Mouse (Mus musculus): ENCODE results near the gene Gstm2. TPM values are rescaled to one million over a fixed set of nuclear protein-coding genes. Genes with fewer than 3 reads are reported as not detected.
"Not testable (repeated sequence)": the region's sequence is repeated elsewhere in the genome, so short reads cannot be mapped to it uniquely, and the experiment has no call there.

Gstm2 gene
- total RNA-seq, 1 experiment from 2014 or later: not detected

DNA sequence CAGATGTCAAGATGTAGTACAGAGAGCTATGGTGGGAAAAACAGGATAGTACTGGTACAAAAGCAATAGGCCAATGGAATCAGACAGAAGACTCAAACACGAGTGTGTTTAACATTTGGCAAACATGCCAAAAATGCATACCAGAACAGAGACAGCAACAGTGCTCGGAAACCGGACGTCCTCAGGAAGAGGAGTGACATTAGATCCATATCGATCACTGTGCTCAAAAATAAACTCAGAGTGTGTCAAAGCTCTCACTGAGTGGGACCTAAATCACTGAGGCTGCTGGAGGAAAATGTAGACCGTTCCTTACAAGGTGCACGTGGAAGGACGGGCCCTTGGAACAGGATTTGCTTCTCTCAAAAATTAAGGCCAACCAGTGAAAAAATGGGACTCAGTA, 15.8 kb upstream of the Gstm2 start:
- ATAC-seq (replicated peaks; ENCODE audit: insufficient number of reproducible peaks, low FRiP score, low TSS enrichment, poor library complexity, severe bottlenecking): no peak

DNA sequence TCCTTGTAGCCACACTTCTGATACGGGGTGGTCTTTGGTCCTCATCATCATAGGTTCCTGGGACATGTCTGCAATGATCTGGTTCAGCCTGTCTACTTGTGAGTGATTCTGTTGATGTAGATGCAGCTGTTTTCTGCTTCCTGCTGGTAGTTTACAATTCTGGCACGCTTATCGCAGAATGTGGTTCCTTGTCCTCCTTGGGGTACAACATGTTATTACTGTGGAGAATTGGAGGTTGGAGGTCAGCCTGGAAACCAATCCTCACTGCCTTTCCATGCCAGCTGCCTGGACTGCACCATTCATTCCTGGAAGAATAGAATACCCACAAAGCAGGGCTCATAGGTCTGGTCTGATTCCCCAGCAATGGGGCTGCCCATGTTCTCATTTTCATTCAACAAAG, 13.2 kb upstream of the Gstm2 start:
- ATAC-seq (replicated peaks; ENCODE audit: insufficient number of reproducible peaks, low FRiP score, low TSS enrichment, poor library complexity, severe bottlenecking): no peak

DNA sequence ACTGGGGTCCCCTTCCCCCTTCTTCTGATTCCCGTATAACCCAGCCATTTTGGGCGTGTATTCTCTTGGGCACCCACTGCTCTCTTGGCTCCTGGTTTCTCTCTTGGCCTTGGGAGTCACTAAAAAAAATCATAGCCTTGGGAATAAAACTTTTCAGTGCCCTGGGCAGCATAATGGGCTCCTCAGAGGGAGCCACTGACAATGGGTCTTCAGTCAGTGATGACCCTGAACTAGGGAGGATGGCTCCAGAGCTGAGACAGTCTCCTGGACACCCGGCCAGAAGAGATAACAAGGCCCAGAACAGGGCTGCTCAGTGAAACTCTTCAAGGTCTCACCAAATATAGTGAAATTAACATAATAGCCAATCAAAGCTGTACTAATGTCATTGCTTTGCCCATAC, 12.3 kb upstream of the Gstm2 start:
- no peak for ATAC-seq (replicated peaks; ENCODE audit: insufficient number of reproducible peaks, low FRiP score, low TSS enrichment, poor library complexity, severe bottlenecking)

DNA sequence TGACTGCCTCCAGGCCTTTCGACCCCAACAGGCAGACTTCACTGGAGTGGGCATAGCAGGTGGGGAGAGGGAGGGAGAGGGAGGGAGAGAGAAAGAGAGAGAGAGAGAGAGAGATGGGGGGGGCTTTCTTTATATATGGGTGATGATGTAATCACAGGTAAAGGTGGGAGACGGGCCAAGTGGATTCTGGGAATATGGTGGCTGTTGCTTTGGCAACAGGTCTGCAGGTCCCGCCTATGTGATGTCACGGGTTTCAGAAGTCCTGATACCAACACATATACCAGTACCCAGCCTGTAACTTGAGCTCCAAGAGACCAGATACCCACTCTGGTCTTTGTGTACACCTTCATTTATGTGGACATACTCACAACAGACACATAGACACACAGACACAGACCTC, 10.3 kb upstream of the Gstm2 start:
- ATAC-seq (replicated peaks; ENCODE audit: insufficient number of reproducible peaks, low FRiP score, low TSS enrichment, poor library complexity, severe bottlenecking): no peak

DNA sequence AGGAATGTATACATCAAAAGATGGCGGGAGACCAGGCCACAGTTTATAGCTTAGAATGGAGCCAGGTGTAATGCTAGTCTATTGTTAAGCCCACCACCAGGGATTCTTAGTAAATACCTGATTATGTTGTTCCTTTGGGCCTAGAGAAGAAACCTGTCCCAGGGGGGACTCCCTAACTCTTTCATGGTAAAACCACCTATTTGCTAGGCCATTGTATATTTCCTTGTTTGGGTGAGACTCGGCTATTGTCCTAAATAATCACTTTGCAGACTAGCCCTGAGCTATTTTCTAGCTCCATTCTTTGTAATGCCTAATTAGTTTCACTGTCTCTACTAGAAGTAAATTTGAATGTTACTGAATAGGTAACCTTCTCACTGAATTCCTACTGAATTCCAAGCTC, 9.7 kb upstream of the Gstm2 start:
- not testable (repeated sequence) for ATAC-seq (replicated peaks; ENCODE audit: insufficient number of reproducible peaks, low FRiP score, low TSS enrichment, poor library complexity, severe bottlenecking)

DNA sequence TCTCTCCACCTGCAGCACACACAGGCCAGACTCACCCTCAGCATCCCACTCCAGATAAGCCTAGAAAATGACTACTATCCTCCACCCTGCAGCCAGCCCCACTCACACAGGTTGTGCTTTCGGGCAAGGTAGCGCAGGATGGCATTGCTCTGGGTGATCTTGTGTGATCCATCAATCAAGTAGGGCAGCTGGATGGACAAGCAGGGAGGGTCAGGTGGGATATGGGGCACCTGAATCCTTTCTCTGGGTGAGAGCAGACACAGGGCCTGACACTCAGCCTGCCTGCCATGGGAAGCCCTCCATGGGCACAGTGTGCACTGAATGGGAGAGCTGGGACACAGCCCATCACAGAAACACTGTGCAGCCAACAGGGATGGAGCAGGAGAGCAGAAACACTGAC, 1.1 kb downstream of the Gstm2 start:
- ATAC-seq (replicated peaks; ENCODE audit: insufficient number of reproducible peaks, low FRiP score, low TSS enrichment, poor library complexity, severe bottlenecking): not testable (repeated sequence)

DNA sequence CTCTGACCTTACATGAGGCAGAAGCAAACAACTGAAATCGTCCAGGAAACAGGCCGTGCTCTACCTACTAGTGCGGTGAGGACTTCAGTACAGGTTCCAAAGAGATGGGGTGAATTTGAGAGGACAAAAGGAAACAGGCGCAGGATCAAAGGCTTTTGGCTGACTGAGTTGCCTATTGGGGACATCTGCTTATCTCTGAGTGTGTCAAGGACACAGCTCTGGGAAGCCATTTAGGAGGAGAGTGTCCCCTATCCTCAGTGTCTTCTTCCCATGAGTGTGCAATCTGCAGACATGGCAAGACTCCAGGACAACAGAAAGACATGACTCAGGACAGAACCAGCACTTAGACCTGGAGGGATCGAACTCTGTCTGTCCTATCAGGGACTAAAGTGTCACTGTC, 1.8 kb downstream of the Gstm2 start:
- ATAC-seq (replicated peaks; ENCODE audit: insufficient number of reproducible peaks, low FRiP score, low TSS enrichment, poor library complexity, severe bottlenecking): no peak

DNA sequence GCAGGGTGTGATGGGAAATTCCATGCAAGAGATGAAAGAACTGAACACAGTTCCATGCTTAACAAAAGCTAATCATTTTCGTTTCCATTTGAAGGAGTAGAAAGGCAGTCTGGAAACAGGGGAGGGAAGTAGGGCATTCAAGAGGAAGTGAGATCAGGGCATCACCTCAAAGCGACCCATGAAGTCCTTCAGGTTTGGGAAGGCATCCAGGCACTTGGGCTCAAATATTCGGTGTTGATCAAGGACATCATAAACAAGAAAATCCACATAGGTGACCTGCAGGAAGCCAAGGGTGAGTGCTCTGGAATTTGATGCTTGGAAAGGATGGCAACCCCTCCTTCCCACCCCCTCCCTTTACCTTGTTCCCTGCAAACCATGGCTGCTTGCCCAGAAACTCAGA, 2.5 kb downstream of the Gstm2 start:
- ATAC-seq (replicated peaks; ENCODE audit: insufficient number of reproducible peaks, low FRiP score, low TSS enrichment, poor library complexity, severe bottlenecking): no peak

DNA sequence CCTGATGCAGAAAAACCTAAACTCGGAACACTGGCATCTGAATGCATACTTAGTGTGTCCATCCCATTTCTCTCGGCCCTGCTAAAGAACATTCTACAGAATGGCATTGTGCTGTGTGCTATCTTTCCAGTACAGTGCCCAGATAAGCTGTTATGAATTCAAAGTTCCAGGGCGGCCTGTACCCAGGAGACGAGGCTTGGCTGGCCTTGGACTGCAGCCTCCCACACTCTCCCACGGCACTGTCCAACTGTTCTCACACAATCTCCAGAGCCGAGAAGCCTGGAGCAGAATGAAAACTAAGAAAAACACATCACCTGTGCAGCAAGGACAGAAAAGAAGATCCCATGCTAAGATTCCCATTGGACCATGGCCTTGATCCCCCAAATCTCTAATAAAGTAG, 3.5 kb downstream of the Gstm2 start:
- no peak for ATAC-seq (replicated peaks; ENCODE audit: insufficient number of reproducible peaks, low FRiP score, low TSS enrichment, poor library complexity, severe bottlenecking)

DNA sequence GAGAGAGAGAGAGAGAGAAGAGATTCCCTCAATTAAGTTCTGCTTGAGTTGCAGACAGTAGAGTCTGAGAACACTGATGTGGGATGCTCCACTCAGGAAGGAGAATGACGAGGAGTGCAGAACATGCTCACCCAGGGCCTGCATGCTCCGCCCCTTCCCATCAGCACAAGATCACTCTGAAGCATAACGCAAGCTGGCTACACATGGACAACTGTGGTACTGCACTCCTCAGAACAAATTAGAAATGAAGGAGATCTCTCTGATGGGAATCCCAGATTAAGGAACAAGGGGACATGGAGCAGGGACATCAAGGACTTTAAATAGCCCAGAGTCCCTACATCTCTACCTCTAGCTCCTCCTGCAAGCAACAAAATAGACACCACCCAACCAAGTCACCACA, 5.0 kb downstream of the Gstm2 start:
- ATAC-seq (replicated peaks; ENCODE audit: insufficient number of reproducible peaks, low FRiP score, low TSS enrichment, poor library complexity, severe bottlenecking): no peak

DNA sequence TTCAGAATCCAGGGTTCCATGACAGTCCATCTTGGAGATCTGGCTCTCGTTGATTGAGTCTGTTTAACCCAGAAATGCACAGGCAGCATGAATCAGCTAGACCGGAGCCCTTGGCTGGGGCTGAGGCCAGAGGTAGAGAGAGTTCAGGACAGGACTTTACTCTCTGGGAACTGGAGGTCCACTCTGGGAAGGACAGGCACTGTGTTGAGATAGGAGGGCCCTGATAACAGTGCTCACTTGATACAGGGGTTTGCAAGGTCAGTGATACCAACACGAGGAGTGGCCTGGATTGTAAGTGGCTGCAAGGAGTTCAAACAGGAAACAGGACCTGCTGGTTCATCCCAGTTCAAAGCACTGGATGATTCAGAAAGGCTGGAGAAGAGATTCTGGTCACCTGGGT, 8.6 kb downstream of the Gstm2 start:
- ATAC-seq (replicated peaks; ENCODE audit: insufficient number of reproducible peaks, low FRiP score, low TSS enrichment, poor library complexity, severe bottlenecking): no peak

DNA sequence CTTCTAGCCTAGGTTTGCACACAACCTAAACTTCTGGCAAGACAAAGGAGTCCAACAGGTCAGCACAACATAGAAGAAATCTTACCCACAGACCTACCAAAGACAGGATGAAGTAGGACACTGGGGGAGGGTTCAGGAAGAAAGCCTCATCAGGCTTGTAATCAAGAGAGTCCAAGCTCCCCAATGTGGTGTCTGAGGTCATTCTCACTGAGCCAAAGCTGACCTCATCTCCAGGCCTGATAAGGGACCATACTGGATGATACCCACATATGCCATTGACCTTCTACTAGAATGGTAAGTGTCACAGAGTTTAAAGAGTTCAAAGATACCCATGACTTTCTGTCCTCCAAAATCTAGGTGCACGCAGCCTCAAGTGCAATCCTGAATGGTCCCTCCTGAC, 12.0 kb downstream of the Gstm2 start:
- no peak for ATAC-seq (replicated peaks; ENCODE audit: insufficient number of reproducible peaks, low FRiP score, low TSS enrichment, poor library complexity, severe bottlenecking)

DNA sequence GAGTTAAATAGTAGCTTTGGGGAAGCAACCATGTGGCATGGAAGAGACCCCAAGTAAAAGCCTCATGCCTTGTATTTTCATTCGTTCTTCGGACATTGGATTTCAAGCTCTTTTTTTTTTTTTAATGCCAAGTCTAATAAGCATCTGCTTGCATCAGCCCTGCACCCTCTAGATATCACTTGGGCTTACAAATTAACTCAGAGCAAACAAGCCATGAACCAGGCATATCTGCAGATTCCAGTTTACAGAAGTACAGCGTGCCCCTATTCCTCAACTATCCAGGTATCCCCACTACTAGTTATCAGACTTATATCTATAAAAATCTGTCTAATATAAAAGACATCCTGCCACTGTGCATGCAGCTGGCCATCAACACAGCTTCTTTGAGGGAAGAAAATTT, 14.2 kb downstream of the Gstm2 start:
- ATAC-seq (replicated peaks; ENCODE audit: insufficient number of reproducible peaks, low FRiP score, low TSS enrichment, poor library complexity, severe bottlenecking): no peak

DNA sequence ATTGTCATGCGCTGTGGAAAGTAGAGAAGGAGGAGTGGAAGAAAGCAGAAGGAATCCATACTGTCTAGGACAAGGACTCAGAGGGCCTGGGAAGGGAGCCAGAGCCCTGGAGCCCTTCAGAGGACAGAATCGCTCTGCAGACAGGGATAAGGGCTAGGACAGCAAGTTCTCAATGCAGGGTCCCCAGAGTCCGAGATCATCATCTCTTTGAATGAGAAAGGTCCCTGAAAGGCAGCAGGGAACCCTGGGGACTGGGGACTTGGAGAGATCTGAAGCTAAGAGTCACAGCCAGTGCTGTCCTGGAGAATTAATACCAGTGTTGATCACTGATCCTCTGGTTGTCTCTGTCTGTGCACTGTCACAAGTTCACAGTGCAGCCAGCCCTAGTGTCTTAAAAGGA, 15.2 kb downstream of the Gstm2 start:
- not testable (repeated sequence) for ATAC-seq (replicated peaks; ENCODE audit: insufficient number of reproducible peaks, low FRiP score, low TSS enrichment, poor library complexity, severe bottlenecking)

DNA sequence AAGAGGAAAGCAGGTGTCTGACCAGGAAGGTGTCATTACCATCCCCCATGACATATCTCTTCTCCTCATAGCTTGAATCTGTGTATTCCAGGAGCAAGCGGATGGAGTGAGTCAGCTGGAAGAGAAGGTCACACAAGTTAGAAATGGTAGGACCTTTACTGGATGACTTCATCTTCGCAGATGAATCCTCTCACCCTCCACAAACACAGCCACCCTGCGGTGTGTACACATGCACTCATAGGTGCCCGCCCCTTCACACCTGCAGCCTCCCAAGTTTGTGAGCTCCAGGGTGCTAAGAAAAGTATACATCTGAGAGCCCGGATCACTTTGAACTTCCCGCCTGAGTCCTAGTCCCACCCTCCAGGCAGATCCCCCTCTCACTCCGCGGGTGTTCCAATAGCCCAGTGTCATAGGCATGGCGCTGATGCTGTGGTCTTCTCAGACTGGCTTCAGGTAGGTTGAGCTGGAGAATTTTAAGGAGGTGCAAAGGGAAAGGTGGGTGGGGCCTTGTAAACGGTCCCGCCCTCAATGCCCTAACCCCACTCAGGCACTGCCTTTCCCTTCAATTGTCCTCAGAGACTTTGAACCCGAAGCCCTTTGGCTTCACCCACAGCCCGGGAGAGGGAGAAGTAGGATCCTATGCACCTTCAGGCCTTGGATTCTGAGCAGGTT, 17.4 kb downstream of the Gstm2 start, which contains the start of gene Gstm3:
Gene Gstm3 (minus strand): TSS at position 560 of the 672 bp plus-strand sequence.
- no peak for ATAC-seq (replicated peaks; ENCODE audit: insufficient number of reproducible peaks, low FRiP score, low TSS enrichment, poor library complexity, severe bottlenecking)

DNA sequence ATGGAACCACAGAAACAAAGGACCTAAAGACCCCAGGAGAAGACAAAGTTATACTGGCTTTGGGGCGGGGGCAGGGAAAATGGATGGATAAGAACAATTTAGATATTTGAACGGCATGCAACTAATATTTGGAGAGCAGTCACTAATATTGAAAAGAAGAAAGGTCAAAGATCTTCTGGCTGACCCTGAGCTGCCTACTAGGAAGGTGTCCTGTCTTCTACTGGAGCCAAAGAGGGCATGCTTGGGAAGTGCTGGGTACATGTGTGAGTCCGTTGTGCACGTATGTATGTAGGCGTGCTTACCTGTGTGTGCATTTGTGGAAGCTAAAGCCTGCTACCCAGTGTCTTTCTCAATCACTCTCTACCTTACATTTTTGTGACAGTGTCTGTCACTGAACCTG, 19.6 kb downstream of the Gstm2 start:
- ATAC-seq (replicated peaks; ENCODE audit: insufficient number of reproducible peaks, low FRiP score, low TSS enrichment, poor library complexity, severe bottlenecking): no peak

DNA sequence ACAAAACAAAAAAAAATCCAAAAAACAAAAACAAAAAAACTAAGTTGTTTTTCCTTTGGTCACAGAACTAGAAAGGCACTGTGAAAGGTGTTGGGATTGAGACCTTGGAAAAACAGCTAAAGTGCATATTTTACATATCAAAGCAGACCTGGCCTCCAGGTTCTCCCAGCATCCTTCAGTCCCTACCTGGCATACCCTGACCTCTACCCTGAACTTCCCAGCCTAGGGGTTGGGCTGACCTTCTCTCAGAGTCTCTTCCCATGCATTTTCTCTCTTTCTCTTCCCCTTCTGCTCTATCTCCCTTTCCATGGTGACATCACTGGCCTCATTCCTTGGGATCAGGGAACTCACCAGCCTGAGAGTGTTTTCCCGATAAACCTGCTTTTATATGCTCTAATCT, 20.7 kb downstream of the Gstm2 start:
- no peak for ATAC-seq (replicated peaks; ENCODE audit: insufficient number of reproducible peaks, low FRiP score, low TSS enrichment, poor library complexity, severe bottlenecking)

DNA sequence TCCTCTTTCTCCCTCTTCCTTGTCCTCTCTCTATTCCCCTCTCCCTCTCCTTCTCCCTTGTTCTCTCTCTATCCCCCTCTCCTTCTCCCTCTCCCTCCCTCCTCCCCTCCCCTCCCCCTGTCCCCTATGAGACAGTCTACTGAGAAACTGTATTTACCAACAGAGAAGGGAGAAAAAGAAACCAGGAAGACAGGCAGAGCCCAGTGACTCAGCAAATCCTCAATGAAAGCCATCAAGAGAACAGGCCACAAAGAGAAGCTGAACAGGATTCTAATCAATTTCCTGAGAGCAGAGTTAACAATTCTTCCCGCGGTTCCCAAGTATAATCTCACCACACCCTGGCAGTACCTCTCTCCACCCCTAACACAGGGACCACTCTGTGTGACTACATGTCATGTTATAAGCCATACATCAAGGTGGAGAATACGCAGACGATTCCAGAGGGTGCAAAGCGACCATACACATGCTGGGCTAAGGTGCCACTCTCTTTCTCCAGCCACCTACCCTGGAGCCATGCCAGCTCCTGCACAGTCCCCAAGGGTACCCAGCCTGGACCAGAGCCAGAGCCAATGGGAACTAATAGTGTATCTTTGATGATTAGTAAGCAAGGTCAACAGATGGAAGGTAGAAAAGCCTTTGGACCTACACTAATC, 21.5 kb downstream of the Gstm2 start:
- ATAC-seq (replicated peaks; ENCODE audit: insufficient number of reproducible peaks, low FRiP score, low TSS enrichment, poor library complexity, severe bottlenecking): 0 out of 2 replicates have a peak, but pooled peaks have one; percentile 29

DNA sequence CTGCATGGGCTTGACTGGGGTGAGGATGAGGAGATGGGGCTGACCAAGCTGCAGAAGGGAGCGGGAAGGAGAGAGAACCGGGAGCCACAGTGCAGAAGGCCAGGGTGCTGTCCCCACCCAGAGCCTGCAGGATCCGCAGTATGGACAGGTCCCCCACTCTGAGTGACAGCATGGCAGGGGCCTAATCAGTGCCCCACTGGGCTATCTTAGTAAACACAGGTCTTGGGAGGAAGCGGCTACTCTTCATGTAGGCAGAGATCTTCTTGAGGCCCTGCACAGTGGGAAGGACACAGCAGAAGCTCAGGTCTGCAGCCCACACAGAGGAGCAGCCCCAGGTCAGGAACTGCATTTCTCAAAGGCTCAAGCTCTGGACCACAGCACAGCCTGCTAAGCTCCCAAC, 22.2 kb downstream of the Gstm2 start:
- ATAC-seq (replicated peaks; ENCODE audit: insufficient number of reproducible peaks, low FRiP score, low TSS enrichment, poor library complexity, severe bottlenecking): no peak

DNA sequence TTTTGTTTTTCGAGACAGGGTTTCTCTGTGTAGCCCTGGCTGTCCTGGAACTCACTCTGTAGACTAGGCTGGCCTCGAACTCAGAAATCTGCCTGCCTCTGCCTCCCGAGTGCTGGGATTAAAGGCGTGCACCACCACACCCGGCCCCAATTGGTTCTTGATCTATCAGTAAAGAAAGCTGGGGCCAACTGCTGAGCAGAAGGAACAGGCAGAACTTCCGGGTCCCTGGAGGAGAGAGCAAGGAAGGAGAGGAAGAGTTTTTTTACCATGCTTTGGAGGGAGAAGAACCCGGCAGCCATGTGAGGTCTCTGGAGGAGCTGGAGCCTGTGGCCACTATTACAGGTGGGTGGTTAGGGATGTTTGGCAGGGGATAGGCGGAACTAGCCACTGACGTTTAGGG, 31.0 kb downstream of the Gstm2 start:
- not testable (repeated sequence) for ATAC-seq (replicated peaks; ENCODE audit: insufficient number of reproducible peaks, low FRiP score, low TSS enrichment, poor library complexity, severe bottlenecking)

DNA sequence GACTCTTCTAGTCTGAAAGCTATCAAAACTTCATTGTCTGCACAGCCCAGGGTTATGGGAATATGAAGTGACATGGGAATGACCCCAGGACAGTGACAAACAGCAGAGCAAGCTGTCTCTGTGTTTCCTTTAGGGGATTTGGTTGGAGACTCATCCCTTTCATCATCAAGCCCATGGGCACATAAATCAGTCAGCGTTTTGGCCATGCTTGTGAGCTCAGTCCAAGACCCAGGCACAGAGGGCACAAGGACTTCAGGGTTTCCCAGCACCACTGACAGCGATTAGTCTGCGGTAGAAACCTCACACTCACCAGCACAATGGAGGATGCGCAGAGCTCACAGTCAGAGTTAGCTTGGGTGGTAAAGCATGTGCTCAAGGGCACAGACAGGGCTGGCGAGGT, 32.3 kb downstream of the Gstm2 start:
- no peak for ATAC-seq (replicated peaks; ENCODE audit: insufficient number of reproducible peaks, low FRiP score, low TSS enrichment, poor library complexity, severe bottlenecking)

Measured in monocyte, adult 5-6 weeks (primary cell).